Mouse (Mus musculus) hindbrain, embryonic 11.5 days (tissue): ENCODE measurements at regions not wholly inside any gene's neighbourhood (a gene's known extent, or its start where the extent isn't known, plus 50 kb on each side); places are given as distances from the start of the nearest gene placed in this dataset.
"Not testable (repeated sequence)": the region's sequence is repeated elsewhere in the genome, so short reads cannot be mapped to it uniquely, and the experiment has no call there.

ENCODE experiments used
- ATAC-seq: fragments of 200-750 bp; cut with Nextera tagmentation; 2 replicates; pipeline ENCODE4 v1.8.0; 2017; ENCODE audit warnings: mild to moderate bottlenecking, moderate TSS enrichment, moderate library complexity; ENCODE audit not compliant: low FRiP score
- DNase-seq: peaks from one replicate; pipeline ENCODE4 v3.0.0-alpha.2; 2015; ENCODE audit warnings: low spot score
- H3K27ac ChIP-seq: fragments of 300-500 bp; sonication (generic); 2 replicates; pipeline ENCODE4 v1.5.1; 2014; ENCODE audit warnings: mild to moderate bottlenecking, low read depth, low read length
- H3K27me3 ChIP-seq: fragments of 300-500 bp; sonication (generic); 2 replicates; pipeline ENCODE4 v1.6.1; 2014; ENCODE audit warnings: mild to moderate bottlenecking, low read length, moderate library complexity, mixed read lengths; ENCODE audit not compliant: control insufficient read depth, insufficient read depth
- H3K36me3 ChIP-seq: fragments of 300-500 bp; sonication (generic); 2 replicates; pipeline ENCODE4 v1.6.1; 2014; ENCODE audit warnings: mild to moderate bottlenecking, low read length, moderate library complexity, mixed read lengths; ENCODE audit not compliant: control insufficient read depth, insufficient read depth
- H3K4me1 ChIP-seq: fragments of 300-500 bp; sonication (generic); replicated peaks from 2 replicates; pipeline ENCODE4 v1.6.1; 2014; ENCODE audit warnings: low read length, mixed read lengths; ENCODE audit not compliant: control insufficient read depth, insufficient read depth
- H3K4me2 ChIP-seq: fragments of 300-500 bp; sonication (generic); replicated peaks from 2 replicates; pipeline ENCODE4 v1.6.1; 2014; ENCODE audit warnings: mild to moderate bottlenecking, low read depth, low read length
- H3K4me3 ChIP-seq: fragments of 300-500 bp; sonication (generic); 2 replicates; pipeline ENCODE4 v1.5.1; 2014; ENCODE audit warnings: low read depth, low read length
- H3K9ac ChIP-seq: fragments of 300-500 bp; sonication (generic); 2 replicates; pipeline ENCODE4 v1.6.1; 2014; ENCODE audit warnings: low read depth, low read length
- H3K9me3 ChIP-seq: fragments of 300-500 bp; sonication (generic); 2 replicates; pipeline ENCODE4 v1.6.1; 2016; ENCODE audit warnings: low read length; ENCODE audit not compliant: control insufficient read depth
- WGBS: fragments of 180-500 bp; shearing (Covaris S2); extraction: QIAGEN DNeasy Blood & Tissue Kit; methylation state at CpG from one replicate; pipeline ENCODE4 v1.1.7; 2014; 5-methylcytosine and 5-hydroxymethylcytosine counted together

DNA sequence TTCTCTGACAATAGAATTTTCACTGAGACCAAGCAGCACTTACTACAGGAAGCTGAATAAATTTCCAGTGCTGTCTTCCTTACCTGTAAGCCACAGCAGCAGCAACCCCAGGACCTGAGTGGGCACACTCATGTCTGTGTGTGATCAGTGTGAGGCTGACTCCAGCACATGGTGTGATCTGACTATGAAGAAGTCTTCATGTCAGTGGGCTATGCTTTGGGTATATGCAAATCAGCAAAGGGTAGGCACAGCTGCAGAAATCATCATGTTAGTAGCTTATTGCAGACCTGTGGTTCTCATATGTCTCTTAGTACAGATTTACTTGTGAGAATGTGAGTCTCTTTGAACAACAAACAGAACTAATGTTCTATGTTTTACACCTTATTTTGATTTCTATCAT lies 1027.2 kb downstream of the Rpia start:
- no peak overlapping the region for H3K9ac ChIP-seq
- H3K36me3 ChIP-seq: no peaks in the 10 kb centered on the region
- no peaks in the 10 kb centered on the region for H3K9me3 ChIP-seq
- no peak overlapping the region for H3K4me2 ChIP-seq
- no peak overlapping the region for H3K4me3 ChIP-seq
- DNase-seq: no peak
- H3K27me3 ChIP-seq: no peaks in the 10 kb centered on the region
- no peak overlapping the region for H3K27ac ChIP-seq
- no peak for ATAC-seq
- no peaks in the 10 kb centered on the region for H3K4me1 ChIP-seq

DNA sequence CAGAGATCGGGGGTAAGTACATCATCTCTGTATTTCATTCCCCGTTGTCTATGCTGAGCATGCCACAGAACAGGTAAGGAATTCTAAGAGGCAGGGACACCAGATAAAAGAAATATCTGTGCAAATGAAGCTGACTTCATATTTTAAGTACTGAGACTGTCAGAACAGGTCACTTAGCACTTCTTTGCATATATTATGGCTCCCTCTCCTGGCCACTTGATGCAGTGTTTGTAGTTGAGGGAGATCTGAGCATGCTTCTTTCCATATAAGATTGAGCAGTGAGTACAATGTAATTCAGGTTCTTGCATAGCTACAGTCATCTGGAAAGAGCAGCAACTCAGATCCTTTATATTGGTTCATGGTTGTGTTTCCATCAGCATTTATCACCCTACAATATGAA lies 1033.4 kb downstream of the Rpia start:
- Histone ChIP-seq H3K27me3 (no peaks in the 10 kb centered on the region), H3K36me3 (no peaks in the 10 kb centered on the region), H3K4me2 (no peak overlapping the region), H3K9ac (no peak overlapping the region), H3K9me3 (no peaks in the 10 kb centered on the region), H3K4me1 (no peaks in the 10 kb centered on the region), H3K27ac (no peak overlapping the region), H3K4me3 (no peak overlapping the region)
- peak; percentile 33 for DNase-seq
- WGBS: 85% methylated on average over 2 of the region's 2 CpGs
- ATAC-seq: no peak

DNA sequence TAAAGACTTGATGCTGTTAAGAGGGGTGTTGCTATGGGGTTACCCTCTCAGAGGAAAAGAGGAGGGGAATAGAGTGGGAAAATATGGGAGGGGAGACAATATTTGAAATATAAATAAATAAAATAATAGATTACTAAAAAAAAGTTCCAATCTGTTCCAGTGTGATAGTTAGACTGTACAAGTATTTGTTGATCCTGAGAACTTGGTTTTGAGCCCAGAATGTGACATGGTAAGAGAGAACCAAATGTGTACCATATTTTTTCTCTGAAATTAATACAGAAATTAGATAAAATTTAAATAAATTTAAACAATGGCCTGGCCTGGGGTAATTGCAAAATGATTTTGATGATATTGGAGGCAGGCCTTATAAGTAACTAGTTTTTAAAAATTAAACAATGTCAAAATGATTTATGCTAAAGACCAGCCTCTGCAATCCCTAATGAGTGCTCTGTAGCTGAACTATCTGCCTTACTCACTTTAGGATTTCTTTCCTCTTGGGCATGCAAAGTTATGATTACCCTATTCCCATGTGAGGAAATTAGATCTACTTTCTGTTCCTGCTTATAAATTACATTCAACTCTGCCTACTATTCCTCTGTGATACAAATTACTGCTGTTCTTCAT lies 1052.9 kb downstream of the Rpia start:
- no peak for DNase-seq
- ATAC-seq: no peak
- H3K36me3 ChIP-seq: no peaks in the 10 kb centered on the region

DNA sequence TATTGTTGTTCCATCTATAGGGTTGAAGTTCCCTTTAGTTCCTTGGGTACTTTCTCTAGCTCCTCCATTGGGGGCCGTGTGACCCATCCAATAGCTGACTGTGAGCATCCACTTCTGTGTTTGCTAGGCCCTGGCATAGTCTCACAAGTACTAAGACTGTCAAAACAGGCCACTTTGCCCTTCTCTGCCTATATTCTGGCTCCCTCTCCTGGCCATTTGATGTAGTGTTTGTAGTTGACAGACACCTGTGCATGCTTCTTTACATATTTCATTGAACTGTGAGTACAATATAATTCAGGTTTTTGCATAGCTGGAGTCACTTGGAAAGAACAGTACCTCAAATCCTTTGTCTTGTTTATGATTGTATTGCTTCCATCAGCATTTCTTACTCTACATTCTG lies 1059.2 kb downstream of the Rpia start:
- not testable (repeated sequence) for H3K4me2 ChIP-seq, H3K4me1 ChIP-seq, H3K4me3 ChIP-seq, ATAC-seq, H3K9me3 ChIP-seq, H3K36me3 ChIP-seq, H3K27ac ChIP-seq, H3K9ac ChIP-seq, H3K27me3 ChIP-seq
- DNase-seq: peak; percentile 12
- 31% methylated on average over 1 of the region's 1 CpGs for WGBS

More for the DNA sequence above, 1052.9 kb downstream of the Rpia start:
- H3K27me3 ChIP-seq: no peaks in the 10 kb centered on the region
- no peak overlapping the region for H3K4me3 ChIP-seq
- H3K4me1 ChIP-seq: no peaks in the 10 kb centered on the region
- no peak overlapping the region for H3K27ac ChIP-seq
- no peak overlapping the region for H3K9ac ChIP-seq
- H3K9me3 ChIP-seq: no peaks in the 10 kb centered on the region
- no peak overlapping the region for H3K4me2 ChIP-seq

DNA sequence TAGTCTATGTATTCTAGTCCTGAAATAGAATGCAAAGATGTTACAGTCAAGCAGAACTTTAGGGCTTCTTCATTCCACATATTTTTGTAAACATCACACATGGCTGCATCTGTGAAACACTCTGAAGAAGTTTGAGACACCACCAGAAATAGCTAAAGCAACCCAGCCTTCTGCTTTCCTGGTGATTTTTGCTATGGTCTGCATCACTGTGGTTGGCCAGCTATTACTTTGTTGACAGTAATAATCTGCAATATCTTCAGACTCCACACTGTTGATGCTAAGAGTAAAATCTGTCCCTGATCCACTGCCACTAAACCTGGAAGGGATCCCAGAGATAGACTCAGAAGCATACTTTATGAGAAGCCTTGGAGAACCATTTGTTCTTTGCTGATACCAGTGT lies 1065.7 kb downstream of the Rpia start:
- no peak overlapping the region for H3K27ac ChIP-seq
- H3K4me1 ChIP-seq: no peaks in the 10 kb centered on the region
- no peak overlapping the region for H3K9ac ChIP-seq
- H3K4me2 ChIP-seq: no peak overlapping the region
- no peaks in the 10 kb centered on the region for H3K27me3 ChIP-seq
- ATAC-seq: no peak
- H3K4me3 ChIP-seq: no peak overlapping the region
- no peaks in the 10 kb centered on the region for H3K36me3 ChIP-seq
- DNase-seq: no peak
- H3K9me3 ChIP-seq: no peaks in the 10 kb centered on the region

DNA sequence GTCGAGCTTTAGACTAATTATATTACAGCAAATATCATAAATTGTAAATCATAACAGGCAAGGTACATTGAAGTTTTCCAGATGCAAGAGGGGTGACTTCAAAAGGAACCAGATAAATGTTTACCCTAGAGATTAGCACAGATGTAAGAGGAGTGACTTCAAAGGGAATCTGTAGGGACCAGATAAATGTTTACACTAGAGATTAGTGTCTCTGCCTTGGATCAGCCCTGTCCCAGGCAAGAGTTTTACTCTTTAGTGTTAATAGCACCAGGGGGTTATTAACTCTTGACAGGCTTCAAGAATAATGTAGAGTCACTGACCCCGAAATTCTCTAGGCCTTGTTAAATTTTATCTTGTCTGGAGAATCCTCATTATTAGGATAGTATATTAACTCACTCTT lies 1089.2 kb downstream of the Rpia start:
- not testable (repeated sequence) for H3K27me3 ChIP-seq, H3K27ac ChIP-seq, H3K36me3 ChIP-seq, H3K9me3 ChIP-seq, DNase-seq, H3K4me3 ChIP-seq, H3K9ac ChIP-seq, H3K4me1 ChIP-seq, ATAC-seq, H3K4me2 ChIP-seq
- WGBS: 76% methylated on average over 2 of the region's 2 CpGs

DNA sequence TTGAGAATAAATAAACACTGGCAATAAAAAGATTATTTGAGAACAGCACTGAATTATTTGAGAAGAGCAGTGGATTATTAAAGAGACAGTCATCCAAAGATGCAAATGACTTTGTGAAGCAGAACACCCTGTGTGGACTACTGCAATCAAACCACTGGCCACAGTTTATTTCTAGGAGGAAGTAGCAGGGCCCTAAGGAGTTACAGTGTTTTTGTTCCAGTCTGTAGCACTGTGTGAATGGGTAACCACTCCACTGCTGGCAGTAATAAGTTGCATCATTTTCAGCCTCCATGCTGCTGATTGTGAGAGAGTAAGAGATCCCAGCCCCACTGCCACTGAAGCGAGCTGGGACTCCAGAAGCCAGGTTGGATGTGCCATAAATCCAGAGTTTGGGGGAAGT lies 1110.9 kb downstream of the Rpia start:
- DNase-seq: no peak
- H3K36me3 ChIP-seq: no peaks in the 10 kb centered on the region
- H3K4me3 ChIP-seq: no peak overlapping the region
- no peak overlapping the region for H3K9ac ChIP-seq
- H3K4me2 ChIP-seq: no peak overlapping the region
- H3K27ac ChIP-seq: no peak overlapping the region
- no peak for ATAC-seq
- no peaks in the 10 kb centered on the region for H3K4me1 ChIP-seq
- 73% methylated on average over 1 of the region's 1 CpGs for WGBS
- H3K9me3 ChIP-seq: no peaks in the 10 kb centered on the region
- H3K27me3 ChIP-seq: no peaks in the 10 kb centered on the region

DNA sequence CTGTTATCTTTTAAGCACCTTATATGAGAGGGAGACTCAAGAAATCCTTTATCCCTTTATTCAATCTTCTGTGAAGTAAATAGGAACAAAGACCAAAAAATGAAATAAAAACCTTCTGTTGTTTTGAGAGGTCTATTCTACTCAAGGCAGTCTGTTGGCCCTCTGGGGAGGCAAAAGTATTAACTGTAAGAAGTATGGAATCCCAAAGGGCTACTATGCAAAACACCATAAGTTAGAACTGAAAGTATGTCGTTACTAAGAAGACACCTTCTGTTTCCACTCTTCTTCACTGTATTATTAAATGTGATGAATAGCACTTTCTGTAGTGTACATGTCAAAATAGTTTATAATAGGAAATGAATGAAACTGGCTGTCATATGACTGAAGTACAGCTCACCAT lies 1129.6 kb downstream of the Rpia start:
- H3K36me3 ChIP-seq, H3K4me2 ChIP-seq, H3K9me3 ChIP-seq, H3K27ac ChIP-seq, H3K27me3 ChIP-seq, ATAC-seq, DNase-seq, H3K4me1 ChIP-seq, H3K4me3 ChIP-seq, H3K9ac ChIP-seq: not testable (repeated sequence)
- WGBS: 65% methylated on average over 1 of the region's 1 CpGs
